Mouse (Mus musculus): Measurements from ENCODE around the gene Frmd4b.

DNA sequence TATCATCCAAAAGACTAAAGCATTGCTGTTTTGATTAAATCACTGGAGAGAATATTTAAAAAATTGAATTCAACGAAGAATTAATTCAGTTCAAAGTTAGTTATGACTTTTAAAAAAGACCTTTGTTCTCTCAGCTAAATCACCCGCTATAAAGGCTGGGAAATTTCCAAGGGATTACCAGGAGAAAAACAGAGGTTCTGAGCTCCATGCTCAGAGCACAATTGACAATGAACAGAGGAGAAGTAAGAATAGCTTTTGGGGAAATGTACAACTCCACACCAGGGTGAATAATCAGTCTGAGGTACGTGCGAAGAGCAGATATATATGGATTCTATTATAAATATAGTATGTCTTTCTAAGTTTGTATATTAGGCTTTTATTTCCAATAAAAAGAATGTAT is 293.4 kb downstream of the Frmd4b start:
- TF ChIP-seq CTCF (IDR thresholded peaks at IDR 0.05; ENCODE audit: control insufficient read depth, insufficient read depth, low read length) (no peak), POLR2A (IDR thresholded peaks at IDR 0.05; ENCODE audit: borderline replicate concordance, control insufficient read depth, low read depth, low read length) (no peak)

Measured in bone marrow, adult 2 months (tissue).